Mouse (Mus musculus): ENCODE measurements at regions not wholly inside any gene's neighbourhood (a gene's known extent, or its start where the extent isn't known, plus 50 kb on each side); places are given as distances from the start of the nearest gene placed in this dataset.

DNA sequence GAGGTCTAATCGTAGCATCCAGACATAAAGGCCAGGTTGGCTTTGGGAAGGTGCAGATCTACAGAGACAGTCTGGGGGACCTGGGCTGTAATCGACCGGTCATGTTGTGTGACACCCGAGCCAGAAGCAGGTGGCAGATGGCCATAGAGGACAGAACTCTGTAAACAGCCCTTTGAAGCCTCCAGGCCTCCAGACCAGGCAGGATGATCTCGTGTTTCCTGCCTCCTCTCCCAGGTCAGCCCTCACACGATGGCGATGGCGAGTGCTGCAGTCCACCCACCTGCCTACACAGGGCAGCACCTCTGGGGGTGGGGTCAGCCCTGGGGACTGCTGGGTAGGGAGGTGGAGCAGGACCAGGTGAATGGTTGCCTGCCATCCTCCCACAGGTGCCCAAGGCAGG is 89.8 kb upstream of the Sulf2 start:
- intact Hi-C loops (cut with DNase I) = no loop called here

GRCm38 (mm10) chr2:166242786-166243521 is 87.5 kb upstream of the Sulf2 start:
- intact Hi-C loops (cut with DNase I) = no loop called here

DNA sequence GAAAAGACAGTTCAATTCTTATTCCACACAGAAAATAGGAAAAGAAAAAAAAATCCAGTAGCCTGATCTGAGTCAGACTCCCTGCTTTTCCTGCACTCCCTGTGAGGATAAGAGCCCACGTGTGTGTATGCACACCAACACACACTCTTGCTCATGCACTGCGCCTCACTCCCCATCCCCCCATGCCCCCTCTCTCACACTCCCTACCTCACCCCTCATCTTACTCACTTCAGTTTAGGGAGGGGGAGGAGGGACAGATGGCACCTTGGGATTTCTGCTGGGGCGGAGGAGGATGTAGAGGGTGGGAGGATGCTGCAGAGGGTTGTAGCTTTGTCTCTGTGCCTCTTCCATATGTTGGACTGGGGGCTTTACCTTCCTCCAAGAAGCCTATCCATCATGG is 85.8 kb upstream of the Sulf2 start:
- intact Hi-C loops (cut with DNase I) = no loop called here

- intact Hi-C loops (cut with DNase I) = no loop called here
Measured at GRCm38 (mm10) chr2:166240056-166240455, 84.6 kb upstream of the Sulf2 start.

DNA sequence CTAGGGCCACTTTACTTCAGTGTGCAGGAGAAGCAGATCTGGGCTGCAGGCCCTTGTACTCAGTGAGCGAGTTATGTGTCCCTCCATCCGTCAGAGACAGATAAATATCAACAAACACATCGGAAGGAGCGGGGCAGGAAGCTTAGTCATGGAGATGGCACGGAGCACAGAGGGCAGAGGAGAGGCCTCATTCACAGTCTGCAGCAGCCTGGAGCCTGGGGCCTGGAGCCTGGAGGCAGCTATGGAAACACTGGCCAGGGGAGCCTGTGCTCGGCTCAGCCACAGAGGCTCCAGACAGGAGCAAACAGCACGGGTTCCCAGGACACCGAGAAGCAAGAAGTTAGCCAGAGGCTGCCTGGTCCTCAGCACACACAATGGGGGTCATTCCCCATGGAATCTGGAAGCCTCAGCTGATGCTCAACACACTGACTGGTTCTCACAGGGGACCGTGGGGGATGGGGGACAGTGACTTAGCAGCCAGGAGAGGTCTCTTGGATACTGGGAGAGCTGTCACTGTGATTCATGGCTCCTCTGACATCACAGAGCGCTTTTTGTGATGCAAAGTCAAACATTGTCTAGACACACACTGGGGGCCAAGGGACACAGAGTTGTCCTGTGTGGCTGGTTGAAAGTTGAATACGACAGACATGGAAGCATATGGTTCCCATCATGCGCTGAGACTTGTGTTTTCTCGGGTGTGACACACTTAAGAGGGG is 82.2 kb upstream of the Sulf2 start:
- intact Hi-C loops (cut with DNase I) = no loop called here

- intact Hi-C loops (cut with DNase I) = no loop called here
Measured at GRCm38 (mm10) chr2:166236102-166236501, 80.6 kb upstream of the Sulf2 start.

DNA sequence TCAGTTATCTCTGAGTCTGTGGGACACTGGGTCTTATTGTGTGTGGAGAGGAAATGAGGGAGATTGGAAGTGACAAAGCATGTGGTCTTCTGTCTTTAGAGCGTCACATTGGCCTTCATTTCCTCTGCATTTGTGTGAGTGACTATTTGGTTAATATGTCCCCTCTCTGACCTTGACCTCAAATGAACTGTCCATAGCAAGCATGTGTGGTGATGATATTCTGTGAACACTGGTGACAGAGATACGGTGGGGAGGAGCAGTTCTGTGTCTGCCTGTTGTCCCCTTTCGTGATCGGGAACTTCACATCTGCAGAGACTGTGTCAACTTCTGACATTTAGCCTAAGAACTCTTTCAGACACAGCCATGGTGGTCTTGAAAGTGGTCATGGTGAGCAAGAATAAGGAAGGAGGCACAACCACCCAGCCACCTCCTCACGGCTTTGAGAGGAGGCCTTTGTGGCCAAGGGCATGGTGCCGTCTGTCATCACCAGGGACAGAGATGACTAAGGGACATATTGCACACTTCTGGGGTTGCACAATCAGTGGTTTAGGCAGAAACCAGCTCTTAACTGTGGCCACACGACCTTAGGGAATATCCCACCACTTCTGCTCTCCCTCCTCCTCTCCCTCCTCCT is 79.2 kb upstream of the Sulf2 start:
- intact Hi-C loops (cut with DNase I) = no loop called here

DNA sequence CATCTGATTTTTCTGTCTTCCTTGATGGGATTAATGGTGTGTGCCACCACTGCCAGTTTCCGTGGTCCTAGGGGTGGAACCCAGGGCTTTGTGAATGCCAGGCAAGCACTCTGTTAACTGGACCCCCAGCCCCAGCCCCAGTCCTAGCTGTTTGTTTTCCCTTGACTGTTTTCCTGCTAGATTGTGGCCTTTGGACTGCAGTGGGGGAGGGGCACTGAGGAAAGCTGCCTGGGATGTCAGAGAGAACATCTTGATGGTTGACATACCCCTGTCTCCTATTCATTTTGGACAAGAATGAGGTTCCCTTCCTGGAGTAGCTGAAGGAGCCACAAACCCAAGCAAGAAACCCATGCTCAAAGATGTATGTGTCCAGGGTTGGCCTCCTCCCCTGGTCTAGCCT is 77.8 kb upstream of the Sulf2 start:
- intact Hi-C loops (cut with DNase I) = no loop called here

GRCm38 (mm10) chr2:166232376-166232775 is 76.9 kb upstream of the Sulf2 start:
- intact Hi-C loops (cut with DNase I) = no loop called here

DNA sequence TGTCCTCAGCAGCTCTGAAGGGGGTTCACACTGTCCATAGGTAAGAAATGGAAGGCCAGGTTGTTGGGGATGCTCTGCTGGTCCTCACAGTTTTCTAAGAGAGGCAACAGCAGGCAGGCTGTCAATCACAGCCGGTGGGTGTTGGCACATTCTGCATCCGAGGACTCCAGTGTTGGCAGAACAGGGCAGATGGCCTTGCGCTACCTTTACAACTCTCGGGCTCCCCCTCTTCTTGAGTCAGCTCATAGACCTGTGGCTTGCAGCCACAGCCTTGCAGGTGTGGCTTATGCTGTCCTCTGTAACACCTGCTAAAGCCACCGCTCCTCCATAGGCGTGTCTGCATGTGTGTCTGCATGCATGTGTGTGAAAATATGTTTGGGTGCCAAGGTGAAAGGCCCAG is 75.2 kb upstream of the Sulf2 start:
- intact Hi-C loops (cut with DNase I) = no loop called here

- intact Hi-C loops (cut with DNase I) = no loop called here
Measured at GRCm38 (mm10) chr2:166228356-166228755, 72.9 kb upstream of the Sulf2 start.

DNA sequence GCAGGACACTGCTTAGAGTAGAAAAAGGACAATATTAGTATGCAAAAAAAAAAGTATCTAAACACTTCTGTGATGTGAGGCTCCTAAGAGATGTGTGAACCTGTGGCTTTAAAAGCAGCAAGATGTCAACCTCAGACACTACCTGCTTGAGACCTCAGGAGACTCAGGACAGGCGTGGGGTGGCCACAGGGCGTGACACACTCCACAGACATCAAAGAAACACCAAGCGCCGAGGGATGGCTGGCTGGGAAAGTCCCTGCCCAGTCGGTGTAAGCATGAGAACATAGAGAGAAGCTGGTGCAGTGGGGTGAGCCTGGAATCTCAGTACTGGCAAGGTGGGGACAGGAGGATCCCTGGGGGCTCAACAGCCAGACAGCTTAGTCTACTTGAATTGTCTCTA is 72.0 kb upstream of the Sulf2 start:
- intact Hi-C loops (cut with DNase I) = no loop called here

- intact Hi-C loops (cut with DNase I) = no loop called here
Measured at GRCm38 (mm10) chr2:166226929-166227328, 71.5 kb upstream of the Sulf2 start.

DNA sequence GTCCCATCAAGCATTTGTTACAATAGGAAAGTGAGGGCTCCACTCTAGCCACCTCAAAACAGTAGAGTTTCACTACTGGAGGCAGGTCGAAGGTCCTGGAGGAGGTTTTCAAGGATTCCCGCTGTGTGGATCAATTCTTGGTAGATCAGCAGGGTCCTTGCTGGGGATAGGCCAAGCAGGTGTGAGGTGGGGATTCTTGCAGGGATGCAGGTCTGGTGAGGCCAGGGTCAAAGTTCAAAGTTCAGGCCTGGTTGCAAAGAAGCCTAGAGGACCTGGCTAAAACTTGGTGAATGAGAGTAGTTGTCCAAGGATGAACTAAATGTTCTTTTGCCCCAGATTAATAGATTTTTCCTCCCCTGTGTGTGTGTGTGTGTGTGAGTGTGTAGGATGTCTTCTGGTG is 70.9 kb upstream of the Sulf2 start:
- intact Hi-C loops (cut with DNase I) = no loop called here

GRCm38 (mm10) chr2:166225354-166225753 is 69.9 kb upstream of the Sulf2 start:
- intact Hi-C loops (cut with DNase I) = no loop called here

- intact Hi-C loops (cut with DNase I) = no loop called here
Measured at GRCm38 (mm10) chr2:166218783-166219182, 63.3 kb upstream of the Sulf2 start.

GRCm38 (mm10) chr2:166216512-166216865 is 61.0 kb upstream of the Sulf2 start:
- intact Hi-C loops (cut with DNase I) = no loop called here

- intact Hi-C loops (cut with DNase I) = no loop called here
Measured at GRCm38 (mm10) chr2:166215610-166216511, 60.4 kb upstream of the Sulf2 start.

DNA sequence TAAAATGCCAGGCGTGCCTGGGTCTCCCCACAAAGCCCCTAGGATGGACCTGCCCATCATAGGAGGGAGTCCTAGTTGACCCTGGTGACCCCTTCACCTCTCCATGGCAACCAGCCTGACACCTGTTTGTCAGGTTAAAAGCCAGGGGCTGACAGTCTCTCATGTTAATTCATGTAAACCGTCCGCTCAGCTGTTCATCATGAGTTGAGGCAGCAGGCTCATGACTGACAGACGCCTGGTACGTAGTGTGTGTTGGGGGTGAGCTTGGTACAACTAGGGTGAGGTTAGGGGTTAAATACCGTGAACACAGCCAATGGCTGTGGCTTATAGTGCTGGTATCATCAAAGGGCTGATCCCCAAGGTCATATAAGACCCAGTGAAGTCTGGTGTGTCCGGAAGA is 59.7 kb upstream of the Sulf2 start:
- intact Hi-C loops (cut with DNase I) = no loop called here

GRCm38 (mm10) chr2:166207145-166207508 is 51.7 kb upstream of the Sulf2 start:
- intact Hi-C loops (cut with DNase I) = loop anchor here (5.0 kb wide), 1 partner anchor 685 kb away; no protein-coding TSS in a partner anchor

DNA sequence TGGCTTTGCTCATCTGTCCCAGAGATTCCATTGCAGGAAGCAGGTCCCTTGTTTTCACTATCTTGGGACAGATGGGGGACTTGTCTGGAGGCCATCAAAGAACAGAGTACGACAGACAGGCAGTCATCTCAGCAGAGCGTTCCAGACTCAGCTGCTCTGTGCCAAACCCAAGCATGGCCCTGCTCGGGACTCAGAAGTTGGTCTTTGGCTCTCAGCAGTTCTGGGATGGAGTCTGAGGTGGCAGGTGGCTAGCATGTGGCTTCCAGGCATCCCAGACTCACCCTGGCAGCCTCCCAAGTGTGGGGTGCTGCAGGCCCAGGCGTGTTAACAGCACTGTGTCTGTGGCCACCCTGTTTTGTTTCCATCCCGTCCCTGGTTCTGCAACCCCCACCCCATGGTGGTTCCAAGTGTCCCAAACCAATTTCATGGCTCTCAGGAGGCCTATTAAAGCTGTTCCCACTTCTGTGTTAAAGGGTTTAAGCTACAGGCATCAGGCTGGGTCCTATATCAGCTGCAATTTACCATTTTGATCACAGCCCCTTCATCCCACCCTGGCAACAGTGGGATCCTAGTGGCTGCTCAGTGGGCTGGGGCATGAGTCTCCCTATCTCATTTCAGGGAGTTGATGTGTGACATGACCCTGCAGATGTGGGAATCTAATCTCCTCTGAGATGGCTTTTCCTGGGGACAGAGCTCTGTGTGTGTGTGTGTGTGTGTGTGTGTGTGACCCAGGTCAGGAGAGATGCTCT is 51.1 kb upstream of the Sulf2 start:
- intact Hi-C loops (cut with DNase I) = loop anchor here (5.0 kb wide), 1 partner anchor 684 kb away; no protein-coding TSS in a partner anchor

All from adrenal gland (tissue).